Comparison of ENCODE assay signal across 8 mouse cellular contexts in genomic region chr2:57997752-57998430, GRCm38 (mm10). TPM values are rescaled to one million over a fixed set of nuclear protein-coding genes. Genes with fewer than 3 reads are reported as not detected.
A peak's percentile ranks its signal among the peaks of the same experiment; 100 is the strongest.
DNase-seq lines count a peak whose midpoint lies in the region; ATAC-seq and TF ChIP-seq lines count a peak whose summit lies in the region.

Galnt5 (plus strand) TSS chr2:57997884.

- intact Hi-C loops in heart, adult 2 months (cut with DNase I), result no loop called here

- 0 out of 2 replicates have a peak within 1 kb of the TSS, but pooled peaks have one; percentile 8 for H3K4me2 ChIP-seq in hindbrain, embryonic 16.5 days (ENCODE audit: low read length)

- no peak within 1 kb of the TSS for H3K9ac ChIP-seq in heart, adult 2 months (ENCODE audit: low read depth, low read length)
- no peak within 1 kb of the TSS for H3K9ac ChIP-seq in hindbrain, embryonic 16.5 days (ENCODE audit: low read depth, low read length)

- H3K4me1 ChIP-seq in heart, adult 2 months (ENCODE audit: control insufficient read depth, insufficient read depth, low read length), result no peaks in the 10 kb centered on the region
- H3K4me1 ChIP-seq in embryonic facial prominence, embryonic 10.5 days, result peaks cover 14% of the 10 kb centered on the region
- H3K4me1 ChIP-seq in hindbrain, embryonic 16.5 days (ENCODE audit: control insufficient read depth, insufficient read depth, low read depth, low read length), result no peaks in the 10 kb centered on the region
- H3K4me1 ChIP-seq in thymus, adult 2 months (replicated peaks; ENCODE audit: control insufficient read depth, insufficient read depth, low read length), result no peaks in the 10 kb centered on the region

- no peak for TF ChIP-seq EP300 in heart, adult 2 months (IDR thresholded peaks at IDR 0.05; ENCODE audit: insufficient read depth, low read depth, low read length)

- H3K27ac ChIP-seq in heart, adult 2 months, result no peak within 1 kb of the TSS
- peak within 1 kb of the TSS; percentile 65 for H3K27ac ChIP-seq in embryonic facial prominence, embryonic 10.5 days (replicated peaks)
- H3K27ac ChIP-seq in hindbrain, embryonic 16.5 days (ENCODE audit: low read depth, low read length), result no peak within 1 kb of the TSS
- no peak within 1 kb of the TSS for H3K27ac ChIP-seq in thymus, adult 2 months (ENCODE audit: control insufficient read depth, insufficient read depth, low read length)

- no peak for TF ChIP-seq POLR2A in heart, adult 2 months (IDR thresholded peaks at IDR 0.05; ENCODE audit: insufficient read depth, low read depth, low read length)
- no peak for TF ChIP-seq POLR2A in thymus, adult 2 months (IDR thresholded peaks at IDR 0.05; ENCODE audit: control insufficient read depth, extremely low read depth, insufficient read depth, low read length, poor library complexity)

- no peaks in the 10 kb centered on the region for H3K79me2 ChIP-seq in heart, adult 2 months (replicated peaks; ENCODE audit: control insufficient read depth, insufficient read depth, low read length)

- no peak within 1 kb of the TSS for H3K4me3 ChIP-seq in heart, adult 2 months
- H3K4me3 ChIP-seq in embryonic facial prominence, embryonic 10.5 days, result peak within 1 kb of the TSS; percentile 48
- no peak within 1 kb of the TSS for H3K4me3 ChIP-seq in hindbrain, embryonic 16.5 days (ENCODE audit: low read length)
- H3K4me3 ChIP-seq in thymus, adult 2 months (ENCODE audit: control insufficient read depth, insufficient read depth, low read length), result no peak within 1 kb of the TSS

- no peaks in the 10 kb centered on the region for H3K27me3 ChIP-seq in heart, adult 2 months (ENCODE audit: control insufficient read depth, insufficient read depth, low read length)
- H3K27me3 ChIP-seq in embryonic facial prominence, embryonic 10.5 days (replicated peaks; ENCODE audit: low read depth, poor library complexity, severe bottlenecking), result no peaks in the 10 kb centered on the region
- H3K27me3 ChIP-seq in hindbrain, embryonic 16.5 days (replicated peaks; ENCODE audit: control insufficient read depth, insufficient read depth, low read length), result no peaks in the 10 kb centered on the region
- H3K27me3 ChIP-seq in thymus, adult 2 months (ENCODE audit: control insufficient read depth, insufficient read depth, low read length), result no peaks in the 10 kb centered on the region

- no peak for ATAC-seq in hindbrain, embryonic 16.5 days
- ATAC-seq in megakaryocyte progenitor cell, adult 5-6 weeks (replicated peaks; ENCODE audit: poor library complexity), result peak; percentile 29

- no peaks in the 10 kb centered on the region for H3K9me3 ChIP-seq in embryonic facial prominence, embryonic 10.5 days
- H3K9me3 ChIP-seq in hindbrain, embryonic 16.5 days (ENCODE audit: control insufficient read depth, low read length), result no peaks in the 10 kb centered on the region

- no peak for TF ChIP-seq CTCF in heart, adult 2 months (IDR thresholded peaks at IDR 0.05)
- TF ChIP-seq CTCF in thymus, adult 2 months (IDR thresholded peaks at IDR 0.05; ENCODE audit: borderline replicate concordance, control insufficient read depth, extremely low read depth, insufficient read depth, low read length, poor library complexity), result no peak

- H3K36me3 ChIP-seq in heart, adult 2 months (ENCODE audit: control insufficient read depth, insufficient read depth, low read length), result no peaks in the 10 kb centered on the region
- no peaks in the 10 kb centered on the region for H3K36me3 ChIP-seq in embryonic facial prominence, embryonic 10.5 days (replicated peaks)
- H3K36me3 ChIP-seq in hindbrain, embryonic 16.5 days (ENCODE audit: control insufficient read depth, insufficient read depth, low read length), result no peaks in the 10 kb centered on the region
- H3K36me3 ChIP-seq in thymus, adult 2 months (ENCODE audit: control insufficient read depth, insufficient read depth, low read length), result no peaks in the 10 kb centered on the region

- 29% methylated on average over 12 of the region's 12 CpGs for WGBS in heart, adult 2 months
- WGBS in embryonic facial prominence, embryonic 10.5 days, result 38% methylated on average over 12 of the region's 12 CpGs
- WGBS in hindbrain, embryonic 16.5 days, result 64% methylated on average over 12 of the region's 12 CpGs
- 30% methylated on average over 12 of the region's 12 CpGs for WGBS in thymus, adult 2 months

- DNase-seq in heart, adult 2 months, result peak; percentile 3 to 17
- DNase-seq in heart, adult 8-10 months (ENCODE audit: low spot score), result no peak
- peak; percentile 49 for DNase-seq in embryonic facial prominence, embryonic 10.5 days (ENCODE audit: low spot score)
- DNase-seq in cerebellum, postnatal 14 days, result no peak
- DNase-seq in thymus, adult 2 months, result no peak
- DNase-seq in Muller cell, postnatal 12 days (ENCODE audit: inconsistent ontology term), result no peak

RNA-seq across cellular contexts. Expression of gene Galnt5, which starts in this region (rescaled TPM):
- not detected for total RNA-seq in heart, adult 2 months (2021)
- polyA plus RNA-seq in heart, adult 2 months (2012; rRNA removed), result 0.04 TPM in 1 of 2 replicates, not detected in the other
- total RNA-seq in heart, adult 8-10 months (2022), result under 1 TPM; 0.05 to 0.13 (median 0.07) TPM
- 0.15 and 0.37 TPM in 2 replicates for polyA plus RNA-seq in embryonic facial prominence, embryonic 10.5 days (2016; fragmentation: Nextera tagmentation; extraction: Ambion mirVana)
- 0.19 and 0.20 TPM in 2 replicates for polyA plus RNA-seq in hindbrain, embryonic 16.5 days (2015; fragmentation: Nextera tagmentation; extraction: Ambion mirVana)
- 0.07 and 0.32 TPM in 2 replicates for total RNA-seq in megakaryocyte progenitor cell, adult 5-6 weeks (2015)
- 0.08 and 0.84 TPM in 2 replicates for total RNA-seq in megakaryocyte progenitor cell, adult 5-6 weeks (2017)
- 0.05 and 0.09 TPM in 2 replicates for polyA plus RNA-seq in thymus, adult 2 months (2012; rRNA removed)

Comparison
In these comparisons a context has a peak if more than half of its experiments do, and no peak if none do; other contexts are left out.
1. Peak in DNase-seq in heart, adult 2 months; RNA of the gene not detected or under 1 TPM.
2. Peak in DNase-seq, H3K4me3 ChIP-seq and H3K27ac ChIP-seq in embryonic facial prominence, embryonic 10.5 days; RNA of the gene not detected or under 1 TPM.
3. Peak in ATAC-seq in megakaryocyte progenitor cell, adult 5-6 weeks; RNA of the gene not detected or under 1 TPM.